Mouse (Mus musculus) MEL-GATA-1-ER (cell line): ENCODE results near the gene Pi4k2b.
A peak's percentile ranks its signal among the peaks of the same experiment; 100 is the strongest.
"Not testable (repeated sequence)": the region's sequence is repeated elsewhere in the genome, so short reads cannot be mapped to it uniquely, and the experiment has no call there.

Source experiments
- DNase-seq: peaks from one replicate; pipeline ENCODE4 v3.0.0-alpha.2; 2012; ENCODE audit warnings: low read depth; ENCODE audit errors: extremely low read depth

The Pi4k2b gene

DNA sequence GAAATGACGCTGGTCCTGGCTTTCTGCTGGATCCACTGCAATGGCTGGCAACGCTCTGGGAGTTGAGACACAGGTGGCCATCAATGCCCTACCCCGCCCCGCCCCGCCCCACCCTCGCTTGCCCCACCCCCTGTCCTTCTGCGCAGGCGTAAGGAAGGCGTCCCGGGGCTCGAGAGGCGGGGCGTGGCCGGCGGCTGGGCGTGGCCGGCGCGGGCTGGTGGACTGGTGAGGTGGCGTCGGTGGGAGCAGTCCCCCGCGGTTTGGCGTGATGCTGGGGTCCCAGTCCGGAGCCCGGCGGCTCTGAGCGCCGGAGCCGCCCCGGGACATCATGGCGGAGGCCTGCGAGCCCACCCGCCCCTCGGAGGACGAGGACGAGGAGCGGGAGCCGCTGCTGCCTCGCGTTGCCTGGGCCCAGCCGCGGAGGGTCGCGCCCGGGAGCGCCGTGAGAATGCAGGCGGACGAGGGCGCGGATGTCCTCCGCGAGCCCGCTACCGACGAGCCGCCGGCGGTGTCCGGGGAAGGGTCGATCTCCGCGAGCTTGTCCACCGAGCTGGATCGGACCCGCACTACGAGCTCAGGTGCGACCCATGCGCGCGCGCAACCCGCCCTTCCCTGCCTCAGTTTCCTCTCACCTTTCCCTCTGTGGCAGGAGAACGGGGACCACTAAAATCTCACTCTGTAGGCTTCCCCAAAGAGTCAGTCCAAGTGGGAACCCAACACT is at the start of gene Pi4k2b:
TSS of gene Pi4k2b (plus strand) at position 184 of the 721 bp plus-strand sequence.
- DNase-seq = no peak

GRCm38 (mm10) chr5:52697291-52697690 is 44.1 kb upstream of the Pi4k2b start:
- DNase-seq = no peak

DNA sequence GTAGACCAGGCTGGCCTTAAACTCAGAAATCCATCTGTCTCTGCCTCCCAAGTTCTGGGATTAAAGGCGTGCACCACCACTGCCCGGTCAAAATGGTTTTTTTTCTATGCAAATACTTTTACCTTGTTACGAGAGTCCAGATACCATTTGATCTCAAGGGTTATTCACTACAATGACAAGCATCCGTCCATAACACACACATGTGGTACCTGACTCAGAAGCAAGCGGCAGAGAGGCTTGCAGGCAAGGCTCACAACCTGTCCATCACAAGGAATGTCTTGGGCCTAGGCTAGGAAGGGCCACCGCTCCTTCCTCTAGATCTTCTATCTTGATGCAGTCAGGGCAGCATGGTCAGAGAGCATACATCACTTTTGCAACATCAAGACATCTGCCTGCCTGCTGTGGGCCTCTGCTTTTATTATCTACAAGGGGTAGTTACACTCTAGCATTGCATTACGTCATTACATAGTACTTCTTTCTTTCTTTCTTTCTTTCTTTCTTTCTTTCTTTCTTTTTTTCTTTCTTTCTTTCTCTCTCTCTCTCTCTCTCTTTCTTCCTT is 43.4 kb upstream of the Pi4k2b start:
- not testable (repeated sequence) for DNase-seq

DNA sequence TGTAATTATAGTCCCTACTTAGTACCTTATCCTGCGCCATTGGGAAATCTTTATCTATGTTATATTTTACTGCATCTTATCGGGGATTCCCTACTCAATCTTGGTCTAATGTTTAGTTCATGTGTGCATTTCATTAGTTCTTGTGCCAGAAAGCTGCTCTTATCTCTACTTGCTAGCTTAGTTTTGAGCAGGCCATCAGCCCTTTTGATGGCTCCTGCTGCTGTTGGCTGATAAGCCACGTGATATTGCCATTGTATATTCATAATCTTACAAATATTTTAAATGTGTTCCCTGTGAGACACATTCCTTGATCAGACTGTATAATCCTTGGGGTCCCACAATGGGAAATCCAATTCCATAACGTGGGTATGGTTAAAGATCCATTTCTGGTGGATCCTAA is 36.8 kb upstream of the Pi4k2b start:
- DNase-seq = no peak

DNA sequence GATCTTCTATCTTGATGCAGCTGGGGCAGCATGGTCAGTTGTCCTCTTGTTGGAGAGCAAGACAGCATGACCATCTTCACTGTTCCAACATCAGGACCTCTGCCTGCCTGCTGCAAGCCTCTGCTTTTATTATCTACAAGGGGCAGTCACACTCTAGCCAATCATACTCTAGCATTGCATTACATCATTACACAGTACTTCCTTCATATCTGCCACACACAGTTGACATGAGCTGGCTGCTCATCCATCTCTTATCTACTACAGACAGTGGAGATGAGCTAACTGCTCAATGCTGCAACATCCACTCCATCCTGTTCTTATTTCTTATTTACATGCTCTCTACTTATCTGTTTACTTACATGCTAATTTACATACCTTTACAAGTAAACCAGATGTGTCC is 28.7 kb upstream of the Pi4k2b start:
- DNase-seq = peak; percentile 8

GRCm38 (mm10) chr5:52716742-52717448 is 24.5 kb upstream of the Pi4k2b start:
- DNase-seq = no peak

GRCm38 (mm10) chr5:52721003-52721402 is 20.4 kb upstream of the Pi4k2b start:
- DNase-seq = no peak

- no peak for DNase-seq
Measured at GRCm38 (mm10) chr5:52727747-52728146, 13.6 kb upstream of the Pi4k2b start.

GRCm38 (mm10) chr5:52732811-52733210 is 8.6 kb upstream of the Pi4k2b start:
- DNase-seq = no peak

GRCm38 (mm10) chr5:52736046-52736445 is 5.3 kb upstream of the Pi4k2b start:
- no peak for DNase-seq

DNA sequence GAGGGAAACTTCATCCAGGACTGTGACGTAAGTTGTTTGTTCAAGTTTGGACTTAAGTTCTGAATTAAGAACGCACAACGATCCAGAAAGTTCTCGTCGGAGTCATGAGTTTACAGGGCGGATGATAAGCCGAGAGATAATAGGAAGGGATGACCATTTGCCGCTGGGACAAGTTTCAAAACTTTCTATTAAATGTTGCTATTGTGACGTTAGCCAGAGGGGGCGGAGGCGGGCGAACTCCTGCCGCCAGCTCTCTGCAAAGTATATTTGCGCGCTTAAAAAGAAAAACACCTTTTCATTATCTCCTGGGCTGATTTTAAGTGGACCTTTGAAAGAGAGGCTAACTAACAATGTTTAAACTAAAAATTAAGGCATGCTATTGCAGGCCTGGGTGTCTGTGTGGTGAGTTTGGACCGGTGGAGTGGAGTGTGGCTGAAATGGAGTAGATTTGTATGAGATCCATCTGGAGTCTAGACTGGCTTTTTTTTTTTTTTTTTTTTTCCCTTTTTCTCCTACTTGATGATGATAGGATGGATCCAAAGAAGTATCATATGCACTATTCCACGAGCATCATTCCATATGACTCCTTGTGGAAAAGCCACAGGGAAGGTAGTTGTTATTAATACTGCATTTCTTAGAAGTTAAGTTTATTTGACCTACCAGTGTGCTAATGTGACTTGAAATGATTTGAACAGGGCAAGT is 889 bp downstream of the Pi4k2b start:
- DNase-seq = no peak

DNA sequence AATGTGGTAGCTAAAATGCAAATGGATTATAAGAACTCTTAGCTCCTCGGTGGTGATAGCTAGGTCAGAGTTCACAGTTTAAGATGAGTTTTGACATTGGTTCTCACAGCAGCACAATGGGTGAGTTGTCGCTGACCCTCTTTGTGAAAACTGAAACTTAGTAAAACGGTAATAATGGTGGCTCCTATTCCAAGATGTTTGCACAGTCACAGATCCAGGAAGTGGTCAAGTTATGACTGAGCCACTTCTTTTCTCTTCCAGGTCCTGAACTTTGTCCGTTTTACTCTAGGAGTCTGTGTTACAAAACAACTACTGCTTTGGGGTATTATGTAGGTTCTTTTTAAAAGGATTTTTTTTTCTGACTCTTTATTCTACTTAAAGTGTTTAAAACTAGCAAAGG is 1.9 kb downstream of the Pi4k2b start:
- no peak for DNase-seq

- no peak for DNase-seq
Measured at GRCm38 (mm10) chr5:52746920-52747319, 5.5 kb downstream of the Pi4k2b start.

- DNase-seq = no peak
Measured at GRCm38 (mm10) chr5:52748732-52749131, 7.4 kb downstream of the Pi4k2b start.

- DNase-seq = no peak
Measured at GRCm38 (mm10) chr5:52753146-52753545, 11.8 kb downstream of the Pi4k2b start.

GRCm38 (mm10) chr5:52754196-52754595 is 12.8 kb downstream of the Pi4k2b start:
- no peak for DNase-seq

DNA sequence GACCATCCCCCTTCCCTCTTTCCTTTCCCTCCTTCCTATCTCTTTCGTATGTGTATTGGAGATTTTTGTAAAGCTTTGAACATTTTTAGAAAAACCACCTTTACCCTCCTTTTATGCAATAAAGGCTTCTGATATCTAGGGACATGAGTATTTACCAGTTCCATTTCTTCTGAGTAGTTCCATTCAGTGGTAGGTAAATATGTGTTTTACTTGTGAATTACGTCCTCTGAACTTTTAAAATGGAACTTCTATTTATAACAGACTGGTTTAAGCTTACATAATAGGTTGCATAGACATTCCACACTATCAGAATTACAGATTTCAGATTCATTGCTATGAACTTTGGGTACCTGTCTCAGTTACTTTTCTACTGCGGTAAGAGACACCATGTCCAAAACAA is 14.0 kb downstream of the Pi4k2b start:
- no peak for DNase-seq

- no peak for DNase-seq
Measured at GRCm38 (mm10) chr5:52755989-52756388, 14.6 kb downstream of the Pi4k2b start.

DNA sequence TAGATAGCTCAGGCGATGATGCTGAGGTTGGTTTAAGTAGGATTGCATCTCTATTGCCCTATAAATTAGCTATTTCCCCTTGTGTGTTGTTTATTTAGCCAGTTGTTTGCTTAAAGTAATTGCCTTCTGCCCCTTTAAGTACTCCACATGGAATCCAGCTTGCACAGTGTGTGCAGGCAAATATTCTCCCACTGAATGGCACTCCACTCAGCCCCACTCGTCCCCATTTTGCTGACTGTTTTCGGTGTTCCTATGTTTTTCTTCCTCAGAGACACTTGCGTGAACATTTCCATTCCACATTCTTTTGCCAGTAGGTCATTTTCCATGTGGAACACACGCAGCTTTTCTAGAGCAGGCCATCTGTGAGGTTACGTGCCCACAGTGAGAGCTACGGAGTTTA is 21.2 kb downstream of the Pi4k2b start:
- DNase-seq = no peak

DNA sequence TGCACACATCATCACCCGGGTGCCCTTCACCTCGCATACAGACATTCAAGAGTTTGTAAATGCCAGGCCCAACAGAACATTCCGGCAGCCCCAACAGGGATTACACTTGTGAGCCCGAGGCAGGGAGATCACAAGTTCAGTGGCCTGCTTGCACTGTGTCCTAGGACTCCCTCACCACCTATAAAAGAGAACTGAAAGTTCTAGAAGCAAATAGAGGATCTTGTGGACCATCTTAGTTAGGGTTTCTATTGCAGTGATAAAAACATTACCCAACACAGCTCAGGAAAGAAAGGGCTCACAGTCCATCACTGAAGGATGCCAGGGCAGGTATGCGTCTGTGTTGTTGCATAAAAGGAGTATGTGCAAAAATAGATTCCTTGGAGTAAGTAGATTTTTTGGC is 32.9 kb downstream of the Pi4k2b start:
- DNase-seq = no peak

- no peak for DNase-seq
Measured at GRCm38 (mm10) chr5:52775237-52775636, 33.9 kb downstream of the Pi4k2b start, which contains the start of gene Zcchc4. Gene Zcchc4, plus strand, starts transcription at chr5:52775409.
